Mouse (Mus musculus): ENCODE measurements around the gene Zfp113. TPM values are rescaled to one million over a fixed set of nuclear protein-coding genes. Genes with fewer than 3 reads are reported as not detected.

Zfp113 gene
- polyA plus RNA-seq, 1 experiment from 2014 or later, result 26.5 TPM

- Histone ChIP-seq H3K9me3 (no peaks in the 10 kb centered on the region), H3K4me2 (peak overlapping the region; percentile 94), H3K27ac (replicated peaks) (peak overlapping the region; percentile 92), H3K27me3 (no peaks in the 10 kb centered on the region), H3K4me3 (peak overlapping the region; percentile 78), H3K36me3 (peaks cover 47% of the 10 kb centered on the region), H3K9ac (peak overlapping the region; percentile 55), H3K4me1 (replicated peaks) (peaks cover 33% of the 10 kb centered on the region)
- peak; percentile 88 for ATAC-seq (ENCODE audit: low FRiP score, low read depth)
- WGBS, result 0% methylated on average over 47 of the region's 47 CpGs
Measured at GRCm38 (mm10) chr5:138170936-138171561, 15.5 kb upstream of the Zfp113 start.

DNA sequence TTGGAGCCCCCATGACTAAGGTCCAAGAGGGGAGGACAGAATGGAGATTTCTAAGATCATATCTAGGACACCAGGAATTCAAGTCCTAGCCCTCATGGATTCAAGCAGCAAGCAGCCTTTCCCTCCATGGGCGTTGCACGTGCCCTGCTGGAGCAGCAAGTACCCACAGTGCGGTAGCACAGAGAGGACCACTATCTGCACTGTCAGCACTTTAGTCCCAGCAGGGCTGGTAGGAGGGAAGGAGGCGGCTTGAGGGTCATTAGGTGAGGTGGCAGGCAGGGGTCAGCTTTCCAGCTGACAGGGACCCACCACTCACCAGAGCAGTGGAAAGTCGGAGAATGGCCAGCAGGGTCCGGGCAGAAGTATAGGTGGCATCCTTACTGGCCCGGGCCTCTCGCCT, 10.1 kb upstream of the Zfp113 start:
- H3K9ac ChIP-seq, result no peak overlapping the region
- 81% methylated on average over 8 of the region's 8 CpGs for WGBS

DNA sequence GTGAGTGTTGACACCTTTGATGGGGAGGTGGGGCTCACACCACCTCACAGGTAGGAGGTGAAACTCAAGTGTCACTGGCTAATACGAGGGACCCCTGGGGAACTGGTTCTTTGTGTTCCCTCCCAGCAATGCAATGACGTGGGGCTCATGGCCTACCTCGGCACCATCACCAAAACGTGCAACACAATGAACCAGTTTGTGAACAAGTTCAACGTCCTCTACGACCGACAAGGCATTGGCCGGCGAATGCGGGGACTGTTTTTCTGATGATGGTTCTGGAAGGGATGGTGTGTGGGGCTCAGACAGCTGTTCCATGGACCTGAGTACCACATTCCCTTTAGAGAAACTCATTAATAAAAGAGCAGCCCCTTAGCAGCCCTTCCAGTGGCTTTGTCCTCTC, 8.1 kb upstream of the Zfp113 start:
- Histone ChIP-seq H3K9ac (no peak overlapping the region), H3K4me3 (no peak overlapping the region), H3K4me2 (no peak overlapping the region), H3K36me3 (peaks cover 65% of the 10 kb centered on the region), H3K27ac (replicated peaks) (no peak overlapping the region), H3K27me3 (no peaks in the 10 kb centered on the region), H3K4me1 (replicated peaks) (peaks cover 21% of the 10 kb centered on the region), H3K9me3 (no peaks in the 10 kb centered on the region)
- no peak for ATAC-seq (ENCODE audit: low FRiP score, low read depth)
- WGBS, result 69% methylated on average over 10 of the region's 10 CpGs

More for the DNA sequence above, 10.1 kb upstream of the Zfp113 start:
- Histone ChIP-seq H3K4me2 (no peak overlapping the region), H3K27me3 (no peaks in the 10 kb centered on the region), H3K9me3 (no peaks in the 10 kb centered on the region), H3K4me3 (no peak overlapping the region), H3K36me3 (peaks cover 72% of the 10 kb centered on the region), H3K27ac (replicated peaks) (no peak overlapping the region), H3K4me1 (replicated peaks) (peaks cover 32% of the 10 kb centered on the region)
- ATAC-seq (ENCODE audit: low FRiP score, low read depth), result no peak

GRCm38 (mm10) chr5:138163046-138163445, 7.5 kb upstream of the Zfp113 start:
- Histone ChIP-seq H3K9me3 (no peaks in the 10 kb centered on the region), H3K4me3 (no peak overlapping the region), H3K27me3 (no peaks in the 10 kb centered on the region), H3K27ac (replicated peaks) (no peak overlapping the region), H3K9ac (no peak overlapping the region), H3K4me1 (replicated peaks) (peaks cover 20% of the 10 kb centered on the region), H3K36me3 (peaks cover 59% of the 10 kb centered on the region), H3K4me2 (no peak overlapping the region)
- ATAC-seq (ENCODE audit: low FRiP score, low read depth), result no peak
- WGBS, result 80% methylated on average over 6 of the region's 6 CpGs

DNA sequence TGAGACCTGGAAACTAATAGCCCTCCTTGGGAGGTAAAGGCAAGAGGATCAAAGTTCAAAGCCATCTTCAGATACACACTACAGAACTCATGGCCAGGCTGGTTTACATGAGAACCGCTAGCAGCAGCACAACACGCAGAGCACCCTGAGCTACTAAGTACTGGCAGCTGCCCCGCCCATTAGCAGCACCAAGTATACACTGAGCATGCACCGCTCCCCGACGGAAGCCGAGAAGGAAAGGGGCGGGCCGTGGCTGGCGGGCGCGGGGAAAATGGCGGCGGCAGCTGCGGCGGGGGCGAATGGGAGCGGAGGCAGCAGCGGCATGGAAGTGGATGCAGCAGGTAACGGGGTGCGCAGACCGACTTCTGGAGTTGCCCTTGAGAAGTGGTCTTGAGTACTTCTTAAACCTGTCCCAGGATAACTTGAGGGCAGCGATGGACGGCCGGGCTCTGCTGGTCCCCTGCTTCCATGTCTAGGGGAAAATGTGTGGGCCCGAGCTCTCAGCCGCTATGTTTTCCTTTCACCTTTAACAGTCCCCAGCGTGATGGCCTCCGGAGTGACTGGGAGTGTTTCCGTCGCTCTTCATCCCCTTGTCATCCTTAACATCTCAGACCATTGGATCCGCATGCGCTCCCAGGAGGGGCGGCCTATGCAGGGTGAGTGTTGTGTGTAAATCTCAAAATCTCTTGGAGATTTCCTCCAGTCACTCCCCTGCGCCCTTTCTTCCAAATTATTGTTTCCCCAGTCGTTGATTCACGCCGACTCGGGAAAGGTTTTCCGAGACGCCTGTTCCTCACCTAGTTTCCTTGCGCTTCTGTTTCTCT, 5.5 kb upstream of the Zfp113 start, which contains the start of gene Cops6:
Gene Cops6 (plus strand): TSS at position 230 of the 824 bp plus-strand sequence.
- Histone ChIP-seq H3K9me3 (no peaks in the 10 kb centered on the region), H3K27me3 (no peaks in the 10 kb centered on the region), H3K4me1 (replicated peaks) (peaks cover 20% of the 10 kb centered on the region), H3K4me2 (peak within 1 kb of the TSS; percentile 81), H3K36me3 (peaks cover 40% of the 10 kb centered on the region), H3K4me3 (peak within 1 kb of the TSS; percentile 86), H3K9ac (peak within 1 kb of the TSS; percentile 83), H3K27ac (replicated peaks) (peak within 1 kb of the TSS; percentile 78)
- peak; percentile 95 for ATAC-seq (ENCODE audit: low FRiP score, low read depth)
- 1% methylated on average over 42 of the region's 42 CpGs for WGBS

- Histone ChIP-seq H3K9ac (peak overlapping the region; percentile 83), H3K36me3 (peaks cover 32% of the 10 kb centered on the region), H3K4me3 (peak overlapping the region; percentile 86), H3K4me2 (peak overlapping the region; percentile 81), H3K27ac (replicated peaks) (peak overlapping the region; percentile 78), H3K9me3 (no peaks in the 10 kb centered on the region), H3K27me3 (no peaks in the 10 kb centered on the region), H3K4me1 (replicated peaks) (peaks cover 20% of the 10 kb centered on the region)
- WGBS, result 72% methylated on average over 7 of the region's 7 CpGs
- no peak for ATAC-seq (ENCODE audit: low FRiP score, low read depth)
Measured at GRCm38 (mm10) chr5:138160224-138160762, 4.7 kb upstream of the Zfp113 start.

GRCm38 (mm10) chr5:138154390-138154789, 1.2 kb downstream of the Zfp113 start:
- ATAC-seq (ENCODE audit: low FRiP score, low read depth), result no peak
- Histone ChIP-seq H3K36me3 (peaks cover 27% of the 10 kb centered on the region), H3K9ac (peak overlapping the region; percentile 87; the same call in 1 of the 2 replicates), H3K4me2 (peak overlapping the region; percentile 71), H3K4me1 (replicated peaks) (peaks cover 13% of the 10 kb centered on the region), H3K9me3 (no peaks in the 10 kb centered on the region), H3K27me3 (no peaks in the 10 kb centered on the region), H3K27ac (replicated peaks) (peak overlapping the region; percentile 95), H3K4me3 (peak overlapping the region; percentile 84)
- 92% methylated on average over 3 of the region's 3 CpGs for WGBS

GRCm38 (mm10) chr5:138138585-138138984, 17.0 kb downstream of the Zfp113 start:
- Histone ChIP-seq H3K4me3 (no peak overlapping the region), H3K36me3 (peaks cover 34% of the 10 kb centered on the region), H3K27ac (replicated peaks) (no peak overlapping the region), H3K4me2 (no peak overlapping the region), H3K9ac (no peak overlapping the region), H3K27me3 (no peaks in the 10 kb centered on the region), H3K4me1 (replicated peaks) (no peaks in the 10 kb centered on the region), H3K9me3 (no peaks in the 10 kb centered on the region)
- no peak for ATAC-seq (ENCODE audit: low FRiP score, low read depth)
- WGBS, result 90% methylated on average over 4 of the region's 4 CpGs

GRCm38 (mm10) chr5:138137935-138138549, 17.5 kb downstream of the Zfp113 start:
- Histone ChIP-seq H3K9me3 (no peaks in the 10 kb centered on the region), H3K9ac (no peak overlapping the region), H3K27me3 (no peaks in the 10 kb centered on the region), H3K36me3 (peaks cover 34% of the 10 kb centered on the region), H3K4me1 (replicated peaks) (no peaks in the 10 kb centered on the region), H3K27ac (replicated peaks) (no peak overlapping the region), H3K4me3 (no peak overlapping the region), H3K4me2 (no peak overlapping the region)
- 61% methylated on average over 8 of the region's 8 CpGs for WGBS
- ATAC-seq (ENCODE audit: low FRiP score, low read depth), result peak; percentile 69; the same call in 1 of the 2 replicates

DNA sequence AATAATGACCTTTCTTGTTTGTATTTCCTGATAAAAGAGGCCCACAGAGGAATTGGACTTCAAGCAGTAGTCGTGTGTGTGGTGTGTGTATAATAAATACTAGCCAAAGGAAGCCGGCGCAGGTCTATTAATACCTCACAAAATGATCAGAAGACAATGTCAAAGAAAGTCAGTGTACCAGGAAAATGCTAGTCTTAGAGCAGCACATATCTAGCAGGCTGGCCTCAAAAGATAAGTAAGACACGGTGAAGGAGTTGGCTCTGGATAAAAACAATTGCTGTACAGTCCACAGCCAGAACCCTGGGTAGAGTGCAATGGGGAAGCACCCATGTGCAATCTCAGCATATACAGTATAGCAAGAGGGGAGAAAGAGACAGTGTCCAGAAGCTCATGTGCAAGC, 18.3 kb downstream of the Zfp113 start:
- ATAC-seq (ENCODE audit: low FRiP score, low read depth), result 0 out of 2 replicates have a peak, but pooled peaks have one; percentile 8
- 92% methylated on average over 4 of the region's 4 CpGs for whole genome bisulfite sequencing

GRCm38 (mm10) chr5:138132425-138133064, 23.0 kb downstream of the Zfp113 start:
- 99% methylated on average over 5 of the region's 5 CpGs for WGBS
- H3K4me2 ChIP-seq, result no peak overlapping the region
- no peak overlapping the region for H3K4me3 ChIP-seq
- H3K4me1 ChIP-seq (replicated peaks), result no peaks in the 10 kb centered on the region
- H3K27ac ChIP-seq (replicated peaks), result no peak overlapping the region
- H3K9me3 ChIP-seq, result no peaks in the 10 kb centered on the region
- H3K9ac ChIP-seq, result no peak overlapping the region
- no peaks in the 10 kb centered on the region for H3K27me3 ChIP-seq
- H3K36me3 ChIP-seq, result peaks cover 72% of the 10 kb centered on the region
- ATAC-seq (ENCODE audit: low FRiP score, low read depth), result no peak

More for the DNA sequence above, 18.3 kb downstream of the Zfp113 start:
- Histone ChIP-seq H3K4me1 (replicated peaks) (no peaks in the 10 kb centered on the region), H3K27me3 (no peaks in the 10 kb centered on the region), H3K4me3 (no peak overlapping the region), H3K27ac (replicated peaks) (no peak overlapping the region), H3K9me3 (no peaks in the 10 kb centered on the region), H3K36me3 (peaks cover 37% of the 10 kb centered on the region), H3K9ac (no peak overlapping the region), H3K4me2 (no peak overlapping the region)

Measured in hindbrain, embryonic 15.5 days (tissue).